Mouse (Mus musculus) G1E-ER4 (cell line): Measurements from ENCODE around the gene Tnfrsf22. TPM values are rescaled to one million over a fixed set of nuclear protein-coding genes. Genes with fewer than 3 reads are reported as not detected.

Experiments used
- GATA1 ChIP-seq: IDR thresholded peaks from one replicate; pipeline ENCODE4 v1.8.0; 2012; ENCODE audit warnings: low read length, inconsistent platforms
- polyA plus RNA-seq: library from polyadenylated mRNA; stranded (reverse); fragments of >175 nt; gene quantifications from 2 replicates; pipeline ENCODE4 v1.2.3, GENCODE M21; 2012

The Tnfrsf22 gene
- polyA plus RNA-seq: not detected in 2 replicates

DNA sequence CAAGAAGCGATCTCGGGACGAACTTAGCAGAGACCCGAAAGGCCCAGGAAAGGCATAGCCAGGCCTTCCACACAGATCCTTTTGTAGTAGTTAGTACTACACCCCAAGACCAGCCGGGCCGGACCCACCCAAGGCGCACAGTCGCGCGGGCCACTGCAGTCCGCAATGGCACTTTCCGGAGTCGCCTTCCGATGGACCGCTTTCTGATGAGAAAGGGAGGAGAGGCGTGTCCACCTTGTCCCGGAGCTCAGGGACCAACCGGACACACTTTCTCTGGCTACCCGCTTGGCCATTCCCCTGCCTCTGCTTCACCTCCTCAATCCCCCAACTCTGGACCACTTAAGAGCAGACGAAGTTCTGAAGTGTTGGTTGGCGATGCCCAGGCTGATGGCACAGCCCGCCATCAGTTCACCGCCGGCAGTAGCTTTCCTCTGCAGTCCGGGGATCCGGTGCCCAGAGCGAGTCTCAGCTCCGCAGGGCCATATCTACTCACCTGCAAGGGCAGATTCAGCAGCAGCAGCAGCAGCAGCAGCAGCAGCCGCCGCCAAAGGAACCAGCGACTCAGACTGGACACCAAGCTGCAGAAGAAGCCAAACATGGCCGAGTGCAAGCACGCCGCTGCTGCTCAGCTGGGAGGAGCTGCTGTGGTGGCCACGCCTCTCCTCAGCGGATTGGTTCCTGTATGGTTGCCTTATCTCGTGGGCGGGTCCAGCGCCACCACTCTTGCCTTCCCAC, at the start of gene Tnfrsf22:
TSS of gene Tnfrsf22 (minus strand) at position 628 of the 735 bp plus-strand sequence.
- no peak for TF ChIP-seq GATA1

DNA sequence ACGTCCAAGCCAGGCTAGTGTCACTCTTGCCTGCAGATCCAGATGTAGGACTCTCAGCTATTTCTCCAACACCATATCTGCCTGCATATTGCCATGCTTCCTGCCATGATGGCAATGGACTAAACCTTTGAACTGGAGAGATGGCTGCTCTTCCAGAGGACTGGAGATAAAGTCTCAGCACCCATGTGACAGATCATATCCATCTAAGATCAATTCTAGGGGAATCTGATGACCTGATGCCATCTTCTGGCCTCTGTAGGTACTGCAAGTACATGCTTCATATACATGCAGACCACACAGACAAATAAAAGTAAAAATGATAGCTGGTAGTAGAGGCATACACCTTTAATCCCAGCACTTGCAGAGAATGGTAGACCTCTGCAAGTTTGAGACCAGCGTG, 46.7 kb upstream of the Tnfrsf22 start:
- TF ChIP-seq GATA1: no peak

DNA sequence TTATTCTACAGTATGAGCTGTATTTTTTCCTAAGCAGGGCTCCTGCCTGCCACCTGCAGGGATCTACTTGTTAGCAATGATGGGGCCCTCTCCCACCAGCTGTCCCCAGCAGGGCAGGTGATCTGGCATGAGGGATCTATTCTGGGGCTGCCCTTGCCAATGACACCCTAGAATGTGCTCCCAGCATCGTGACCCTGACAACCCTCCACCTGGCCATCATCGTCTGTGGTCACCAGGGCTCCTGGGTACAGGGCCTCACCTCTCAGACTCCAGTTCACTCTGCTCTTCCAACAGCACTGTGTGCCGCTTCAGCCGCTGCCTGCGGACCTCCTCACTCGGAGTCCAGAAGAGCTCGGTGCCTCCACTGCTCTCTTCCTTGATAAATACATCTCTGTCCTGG, 45.1 kb upstream of the Tnfrsf22 start:
- no peak for TF ChIP-seq GATA1

DNA sequence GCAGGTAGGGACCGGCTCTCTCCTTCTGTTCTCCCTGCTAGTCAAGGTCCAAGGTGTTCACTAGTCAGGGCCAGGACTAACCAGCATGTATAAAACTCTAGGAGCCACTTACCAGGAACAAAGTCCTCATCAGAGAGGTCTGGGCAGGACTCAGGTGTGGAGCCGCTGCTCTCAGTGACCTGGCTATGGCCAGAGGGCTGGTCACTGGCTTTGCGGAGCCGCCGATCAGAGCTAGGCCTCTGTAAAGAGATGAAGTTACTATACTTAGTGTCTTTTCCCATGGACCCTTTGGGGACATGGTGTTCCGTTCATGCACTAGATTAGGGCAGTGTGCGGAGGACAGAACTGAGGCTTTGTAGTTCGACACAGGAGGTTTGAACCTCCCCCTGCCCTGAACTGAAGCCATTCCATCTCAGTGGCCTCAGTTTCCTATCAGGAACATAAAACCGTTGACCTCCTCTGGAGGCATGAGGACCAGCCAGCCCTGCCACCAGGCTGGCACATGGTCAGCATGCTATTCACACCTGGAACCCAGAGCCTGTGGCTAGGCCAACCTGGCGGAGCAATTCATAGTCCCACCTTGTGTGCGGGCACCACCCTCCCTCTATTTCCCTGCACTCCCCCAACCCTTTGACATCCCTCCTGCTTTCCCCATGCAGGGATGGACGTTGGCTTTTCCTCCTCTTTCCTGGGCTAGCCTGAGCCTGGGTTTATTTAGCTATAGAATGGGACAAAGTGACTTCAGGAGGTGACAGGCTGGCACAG, 43.5 kb upstream of the Tnfrsf22 start:
- TF ChIP-seq GATA1: no peak

DNA sequence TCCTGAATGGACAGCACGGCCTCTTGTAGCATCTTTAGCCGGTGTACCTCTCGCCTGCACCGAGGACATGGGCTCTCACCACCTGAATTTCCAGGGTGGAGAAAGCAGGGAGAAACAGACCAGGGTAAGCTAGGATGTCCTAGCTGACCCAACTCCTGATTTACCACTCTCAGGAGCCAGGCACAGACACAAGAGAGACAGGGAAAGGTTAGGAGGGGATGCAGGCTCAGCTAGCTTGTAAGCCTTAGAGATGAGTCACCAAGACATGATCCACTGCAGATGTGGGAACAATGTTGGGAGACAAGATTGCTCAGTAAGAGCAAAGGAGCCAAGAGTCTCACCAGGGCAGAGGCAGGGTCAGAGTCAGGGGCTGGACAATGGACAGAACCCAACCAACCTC, 42.4 kb upstream of the Tnfrsf22 start:
- no peak for TF ChIP-seq GATA1

DNA sequence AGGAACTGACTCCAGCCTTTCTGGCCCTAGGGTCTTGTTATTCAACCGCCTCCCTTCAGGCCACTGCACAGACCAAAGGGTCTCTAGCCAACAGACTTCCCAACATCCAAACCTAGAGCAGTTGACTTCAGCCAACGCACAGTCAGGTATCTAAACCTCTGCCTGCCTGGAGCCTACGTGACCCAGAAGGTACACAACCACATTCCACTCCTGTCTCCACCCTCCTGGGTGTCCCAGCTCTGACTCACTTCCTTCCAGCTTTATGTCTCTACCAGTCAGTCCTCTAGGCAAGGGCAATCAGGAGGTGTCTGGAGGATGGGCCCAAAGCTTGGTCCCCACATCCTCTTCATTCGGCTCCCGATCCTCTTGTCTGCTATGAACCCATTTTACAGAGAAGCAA, 41.7 kb upstream of the Tnfrsf22 start:
- TF ChIP-seq GATA1: no peak

DNA sequence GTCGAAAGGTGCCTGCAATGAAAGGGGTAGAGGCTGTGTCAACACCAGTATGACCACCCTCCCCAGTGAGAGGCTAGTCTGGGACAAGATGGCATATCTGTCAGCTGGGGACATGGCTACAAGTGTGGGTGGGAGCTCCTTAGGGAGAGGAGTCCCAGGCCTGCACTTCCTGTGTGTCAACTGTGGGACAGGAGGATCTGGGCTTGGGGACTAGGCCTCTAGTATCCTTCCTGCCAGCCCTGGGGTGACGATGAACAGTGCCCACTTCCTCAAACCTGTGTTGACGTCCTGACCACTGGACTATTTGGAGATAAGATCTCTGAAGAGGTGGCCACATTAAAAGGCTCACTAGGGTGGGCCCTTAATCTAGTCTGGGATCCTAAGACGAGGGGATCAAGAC, 40.5 kb upstream of the Tnfrsf22 start:
- no peak for TF ChIP-seq GATA1

DNA sequence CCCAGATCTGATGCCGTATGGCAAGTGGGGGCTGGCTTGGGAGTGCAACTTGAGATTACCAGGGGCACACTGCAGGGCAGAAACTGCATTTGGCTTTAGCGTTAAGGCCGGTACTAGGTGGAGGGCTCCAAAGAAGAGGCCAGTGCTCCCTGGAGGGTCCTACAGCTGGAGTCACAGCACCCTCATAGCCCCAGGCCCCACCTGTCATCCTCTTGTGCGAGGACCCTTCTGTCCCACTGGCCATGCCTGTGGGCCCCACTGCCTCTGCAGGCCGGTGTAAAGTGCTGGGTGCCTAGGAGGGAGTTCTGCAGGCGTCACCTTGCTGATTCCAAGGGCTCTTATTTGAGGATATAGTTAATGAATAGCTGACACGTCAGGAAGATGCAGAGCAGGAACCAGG, 40.0 kb upstream of the Tnfrsf22 start:
- no peak for TF ChIP-seq GATA1

DNA sequence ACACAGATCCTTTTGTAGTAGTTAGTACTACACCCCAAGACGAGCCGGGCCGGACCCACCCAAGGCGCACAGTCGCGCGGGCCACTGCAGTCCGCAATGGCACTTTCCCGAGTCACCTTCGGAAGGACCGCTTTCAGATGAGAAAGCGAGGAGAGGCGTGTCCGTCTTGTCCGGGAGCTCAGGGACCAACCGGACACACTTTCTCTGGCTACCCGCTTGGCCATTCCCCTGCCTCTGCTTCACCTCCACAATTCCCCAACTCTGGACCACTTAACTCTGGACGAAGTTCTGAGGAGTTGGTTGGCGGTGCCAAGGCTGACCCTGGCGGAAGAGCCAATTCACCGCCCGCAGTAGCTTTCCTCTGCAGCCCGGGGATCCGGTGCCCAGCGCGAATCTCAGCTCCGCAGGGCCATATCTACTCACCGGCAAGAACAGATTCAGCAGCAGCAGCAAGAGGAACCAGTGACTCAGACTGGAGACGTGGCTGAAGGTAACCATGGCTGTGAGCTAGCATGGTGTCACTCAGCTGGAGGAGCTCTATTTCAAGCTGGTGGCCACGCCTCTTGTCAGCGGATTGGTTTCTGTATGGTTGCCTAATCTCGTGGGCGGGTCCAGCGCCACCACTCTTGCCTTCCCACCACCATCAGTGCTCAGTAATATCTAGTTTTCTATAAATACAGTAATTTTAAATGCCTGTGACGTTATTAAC, 36.1 kb upstream of the Tnfrsf22 start, which contains the start of gene Tnfrsf23:
TSS of gene Tnfrsf23 (minus strand) at position 514 of the 709 bp plus-strand sequence.
- TF ChIP-seq GATA1: no peak

DNA sequence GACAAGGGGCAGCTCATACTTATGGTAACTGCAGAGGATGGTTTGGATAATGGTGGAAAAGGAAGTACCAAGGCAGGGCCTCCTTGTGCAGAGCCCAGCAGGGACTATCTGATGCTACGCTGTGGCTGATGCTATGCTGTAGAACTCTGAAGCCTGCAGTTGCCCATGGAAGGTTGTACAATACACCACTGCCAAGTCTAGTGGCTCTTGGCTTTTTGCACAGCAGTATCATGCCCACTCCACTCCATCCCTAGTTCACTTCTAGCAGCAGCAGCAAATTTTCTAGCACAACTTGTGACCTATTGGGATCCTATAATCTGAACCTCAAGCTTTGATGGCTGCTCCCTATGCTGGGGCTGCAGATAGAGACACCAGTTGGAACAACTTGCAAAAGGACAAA, 32.1 kb upstream of the Tnfrsf22 start:
- no peak for TF ChIP-seq GATA1

DNA sequence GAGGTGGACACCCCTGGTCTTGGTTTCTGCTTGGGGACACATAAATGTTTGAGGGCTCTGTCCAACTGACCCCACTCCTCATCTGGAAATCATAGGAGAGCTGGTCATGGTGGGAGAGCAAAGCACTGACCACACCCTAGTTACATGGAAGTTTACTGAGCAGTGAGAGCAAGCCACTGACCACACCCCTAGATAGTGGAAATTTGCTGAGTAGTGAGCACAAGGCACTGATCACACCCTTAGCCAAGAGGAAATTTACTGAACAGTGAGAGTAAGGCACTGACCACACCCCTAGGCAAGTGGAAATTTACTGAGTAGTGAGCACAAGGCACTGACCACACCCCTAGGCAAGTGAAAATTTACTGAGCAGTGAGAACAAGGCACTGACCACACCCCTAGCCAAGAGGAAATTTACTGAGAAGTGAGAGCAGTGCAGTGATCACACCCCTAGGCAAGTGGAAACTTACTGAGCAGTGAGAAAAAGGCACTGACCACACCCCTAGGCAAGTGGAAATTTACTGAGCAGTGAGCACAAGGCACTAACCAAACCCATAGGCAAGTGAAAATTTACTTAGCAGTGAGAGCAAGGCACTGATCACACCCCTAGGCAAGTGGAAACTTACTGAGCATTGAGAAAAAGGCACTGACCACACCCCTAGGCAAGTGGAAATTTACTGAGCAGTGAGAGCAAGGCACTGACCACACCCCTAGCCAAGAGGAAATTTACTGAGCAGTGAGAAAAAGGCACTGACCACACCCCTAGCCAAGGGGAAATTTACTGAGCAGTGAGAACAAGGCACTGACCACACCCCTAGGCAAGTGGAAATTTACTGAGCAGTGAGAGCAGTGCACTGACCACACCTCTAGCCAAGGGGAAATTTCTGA, 17.2 kb upstream of the Tnfrsf22 start:
- no peak for TF ChIP-seq GATA1

DNA sequence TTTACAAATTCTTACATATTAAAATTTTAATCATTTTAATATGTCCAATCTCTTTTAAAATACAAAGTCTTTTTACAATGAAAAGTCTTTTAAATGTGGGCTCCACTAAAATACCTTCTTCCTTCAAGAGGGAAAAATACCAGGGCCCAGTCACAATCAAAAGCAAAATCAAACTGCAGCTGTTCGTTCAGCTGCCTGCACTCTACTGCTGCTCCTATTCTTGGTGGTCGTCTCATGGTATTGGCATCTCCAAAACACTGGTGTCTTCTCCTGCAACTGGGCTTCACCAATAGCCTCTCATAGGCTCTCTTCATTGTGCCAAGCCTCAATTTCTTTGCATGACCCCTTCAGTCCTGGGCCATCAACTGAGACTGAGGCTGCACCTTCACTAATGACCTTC, 14.0 kb upstream of the Tnfrsf22 start:
- no peak for TF ChIP-seq GATA1

DNA sequence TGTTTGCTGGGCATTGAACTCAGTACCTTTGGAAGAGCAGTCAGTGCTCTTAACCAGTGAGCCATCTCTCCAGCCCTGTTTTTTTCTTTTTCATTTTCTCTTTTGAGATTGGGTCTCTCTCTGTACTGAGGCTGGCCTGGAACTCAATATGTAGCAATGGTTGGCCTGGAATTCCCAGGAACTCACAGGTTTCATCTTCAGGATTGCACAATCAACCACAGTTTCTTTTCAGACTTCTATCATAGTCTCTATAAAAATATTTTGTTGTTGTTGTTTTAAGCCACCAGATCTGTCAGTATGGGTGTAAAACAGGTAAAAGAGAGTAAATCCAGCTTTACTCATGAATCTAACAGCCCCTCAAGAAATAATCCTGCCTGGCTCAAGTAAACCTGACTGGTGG, 11.3 kb upstream of the Tnfrsf22 start:
- no peak for TF ChIP-seq GATA1

DNA sequence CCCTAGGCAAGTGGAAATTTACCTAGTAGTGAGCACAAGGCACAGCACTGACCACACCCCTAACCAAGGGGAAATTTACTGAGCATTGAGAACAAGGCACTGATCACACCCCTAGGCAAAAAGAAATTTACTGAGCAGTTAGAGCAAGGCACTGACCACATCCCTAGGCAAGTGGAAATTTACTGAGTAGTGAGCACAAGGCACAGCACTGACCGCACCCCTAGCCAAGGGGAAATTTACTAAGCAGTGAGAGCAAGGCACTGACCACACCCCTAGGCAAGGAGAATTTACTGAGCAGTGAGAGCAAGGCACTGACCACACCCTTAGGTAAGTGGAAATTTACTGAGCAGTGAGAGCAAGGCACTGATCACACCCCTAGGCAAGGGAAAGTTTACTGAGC, 12.8 kb downstream of the Tnfrsf22 start:
- TF ChIP-seq GATA1: no peak

DNA sequence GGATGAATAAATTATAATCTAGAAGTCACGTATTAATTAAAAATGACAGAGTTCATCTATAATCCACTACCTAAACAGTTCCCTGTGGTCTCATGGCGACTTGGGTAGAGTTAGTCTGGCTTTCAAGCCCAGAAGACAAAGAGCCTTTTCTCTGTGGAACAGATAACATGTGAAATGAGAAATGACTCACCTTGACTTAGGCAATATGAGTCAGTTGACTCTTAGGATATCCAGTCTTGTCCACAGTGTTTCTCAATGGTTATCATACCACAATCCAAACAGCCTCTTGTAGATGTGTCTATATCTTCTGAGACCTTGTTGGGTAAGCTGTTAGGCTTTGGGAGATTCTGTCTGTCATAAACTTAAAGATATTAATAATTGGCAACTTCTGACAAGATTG, 18.0 kb downstream of the Tnfrsf22 start:
- TF ChIP-seq GATA1: no peak
